Mouse (Mus musculus) midbrain, postnatal 0 days (tissue): ENCODE results near the gene Arhgap21. TPM values are rescaled to one million over a fixed set of nuclear protein-coding genes. Genes with fewer than 3 reads are reported as not detected.

Source experiments
- ATAC-seq: fragments of 200-750 bp; cut with Nextera tagmentation; 2 replicates; pipeline ENCODE4 v1.8.0; 2017; ENCODE audit warnings: moderate number of reproducible peaks, mild to moderate bottlenecking, moderate TSS enrichment, moderate library complexity; ENCODE audit not compliant: low FRiP score
- DNase-seq: peaks from one replicate; pipeline ENCODE4 v3.0.0-alpha.2; 2015; ENCODE audit warnings: low spot score
- H3K27ac ChIP-seq: fragments of 300-500 bp; sonication (generic); 2 replicates; pipeline ENCODE4 v1.5.1; 2014; ENCODE audit warnings: low read depth, mild to moderate bottlenecking, low read length, mixed read lengths
- H3K27me3 ChIP-seq: fragments of 300-500 bp; sonication (generic); 2 replicates; pipeline ENCODE4 v1.6.1; 2014; ENCODE audit warnings: low read length, control low read depth, mixed read lengths; ENCODE audit not compliant: insufficient read depth
- H3K36me3 ChIP-seq: fragments of 300-500 bp; sonication (generic); 2 replicates; pipeline ENCODE4 v1.6.1; 2014; ENCODE audit warnings: low read length, control low read depth, mixed read lengths; ENCODE audit not compliant: insufficient read depth
- H3K4me1 ChIP-seq: fragments of 300-500 bp; sonication (generic); 2 replicates; pipeline ENCODE4 v1.6.1; 2014; ENCODE audit warnings: mild to moderate bottlenecking, control low read depth, antibody characterized with exemption, low read length, mixed read lengths; ENCODE audit not compliant: insufficient read depth
- H3K4me2 ChIP-seq: fragments of 300-500 bp; sonication (generic); 2 replicates; pipeline ENCODE4 v1.6.1; 2014; ENCODE audit warnings: low read depth, mild to moderate bottlenecking, low read length, mixed read lengths; ENCODE audit not compliant: poor library complexity, severe bottlenecking
- H3K4me3 ChIP-seq: fragments of 300-500 bp; sonication (generic); 2 replicates; pipeline ENCODE4 v1.5.1; 2014; ENCODE audit warnings: low read depth, mild to moderate bottlenecking, low read length, moderate library complexity
- H3K9ac ChIP-seq: fragments of 300-500 bp; sonication (generic); replicated peaks from 2 replicates; pipeline ENCODE4 v1.6.1; 2014; ENCODE audit warnings: mild to moderate bottlenecking, low read length, moderate library complexity, mixed read lengths; ENCODE audit not compliant: poor library complexity, severe bottlenecking
- H3K9me3 ChIP-seq: fragments of 300-500 bp; sonication (generic); 2 replicates; pipeline ENCODE4 v1.6.1; 2016; ENCODE audit warnings: low read length, control low read depth
- CTCF ChIP-seq: IDR thresholded peaks from 2 replicates; pipeline ENCODE4 v1.5.1; 2016; ENCODE audit warnings: antibody characterized with exemption, mild to moderate bottlenecking
- WGBS: fragments of 180-500 bp; shearing (Covaris S2); extraction: QIAGEN DNeasy Blood & Tissue Kit; methylation state at CpG from one replicate; pipeline ENCODE4 v1.1.7; 2014; 5-methylcytosine and 5-hydroxymethylcytosine counted together
- polyA plus RNA-seq: library from polyadenylated mRNA; unstranded; fragments of >200 nt; fragmentation: Nextera tagmentation; extraction: Ambion mirVana; gene quantifications from 2 replicates; pipeline ENCODE4 v1.2.1, GENCODE M21; 2015
- total RNA-seq: library from RNA; depleted of rRNA; stranded (reverse); fragments of >200 nt; gene quantifications from 2 replicates; pipeline ENCODE4 v1.2.3, GENCODE M21; 2014

Gene Arhgap21
- total and polyA plus RNA-seq, 2 experiments from 2014 or later: 31.6 to 81.8 TPM

DNA sequence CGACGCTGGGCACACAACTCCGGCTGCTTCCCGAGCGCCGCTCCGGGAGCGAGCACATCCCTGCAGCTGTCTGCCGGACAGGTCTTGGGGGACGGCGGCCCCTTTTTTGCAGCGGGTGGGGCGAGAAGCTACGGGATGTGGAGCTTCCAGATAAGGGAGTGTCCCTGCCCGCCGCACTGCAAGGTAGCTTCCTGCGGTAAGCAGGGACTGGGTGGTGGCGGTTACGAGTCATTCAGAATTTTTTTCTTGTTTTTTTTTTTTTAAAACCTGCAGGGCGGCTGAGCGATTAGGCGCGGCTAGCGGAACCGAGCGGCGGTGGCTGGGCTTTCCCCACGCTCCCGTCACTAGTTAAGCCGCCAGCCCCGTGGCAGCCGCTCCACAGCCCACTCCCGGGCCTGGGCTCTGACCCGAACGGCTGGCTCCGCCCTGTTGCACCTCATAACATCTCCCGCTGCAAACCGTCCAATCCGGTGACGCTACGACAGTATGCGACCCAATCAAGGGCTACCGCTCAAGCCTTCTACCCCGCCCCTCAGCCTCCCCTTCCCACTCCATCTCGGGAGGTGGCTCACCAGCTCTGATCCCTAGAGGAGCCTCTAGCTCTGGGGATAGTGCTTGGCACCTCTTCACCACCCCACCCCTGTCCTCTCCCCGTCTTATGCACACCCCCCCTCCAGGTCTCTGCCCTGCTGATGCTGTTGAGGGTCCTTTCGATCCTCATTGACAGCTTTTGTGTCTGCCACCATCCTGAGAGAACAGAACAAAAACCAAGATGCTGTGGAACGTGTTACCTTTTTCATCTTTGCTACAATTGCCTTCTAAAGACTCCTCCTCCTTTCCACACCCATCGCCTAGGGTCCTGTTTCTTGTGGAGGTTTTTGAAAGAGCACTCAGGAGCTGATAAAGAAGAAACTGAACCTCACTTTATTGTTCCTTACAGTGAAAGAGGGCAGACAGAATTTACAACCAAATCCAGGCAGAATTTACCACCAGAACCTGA is 820 bp upstream of the Arhgap21 start:
- WGBS: under 1% methylated on average over 49 of the region's 49 CpGs
- ATAC-seq: peak; percentile 98

DNA sequence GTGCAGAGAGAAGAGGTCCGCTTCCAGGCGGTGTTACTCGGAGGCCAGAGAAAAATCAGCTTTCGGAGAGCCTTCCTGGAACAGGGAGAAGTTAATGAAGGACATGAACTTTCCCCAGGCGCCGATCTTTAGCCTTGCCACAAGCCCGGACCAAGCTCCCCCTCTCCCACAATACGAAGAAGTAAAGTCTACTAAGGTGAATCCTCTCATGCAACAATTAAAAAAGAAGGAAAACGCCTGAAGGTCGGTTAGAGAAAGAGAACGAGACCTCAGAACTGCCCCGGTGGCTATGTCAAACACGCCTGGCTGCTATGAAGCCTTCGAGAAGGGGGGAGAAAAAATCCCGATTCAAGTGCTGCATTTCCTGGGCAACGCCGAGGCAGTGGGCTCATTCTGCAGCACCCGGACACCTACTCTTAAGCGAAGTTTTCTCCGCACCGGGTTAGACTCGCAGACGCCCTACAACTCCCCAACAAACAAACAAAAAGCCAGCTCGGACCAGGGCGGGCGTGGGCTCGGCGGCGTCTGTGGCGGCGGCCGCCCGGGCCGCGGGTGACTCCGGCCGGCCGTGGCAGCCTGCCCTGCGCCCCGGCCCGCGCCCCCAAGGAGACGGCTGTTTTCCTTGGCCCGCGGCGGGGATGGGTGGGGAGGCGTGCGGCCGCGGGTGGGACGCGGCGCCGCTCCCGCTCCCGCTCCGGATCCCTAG is 882 bp downstream of the Arhgap21 start:
- Histone ChIP-seq H3K4me3 (peak overlapping the region; percentile 93), H3K9me3 (no peaks in the 10 kb centered on the region), H3K27ac (peak overlapping the region; percentile 100), H3K27me3 (no peaks in the 10 kb centered on the region), H3K4me2 (peak overlapping the region; percentile 95), H3K4me1 (peaks cover 14% of the 10 kb centered on the region), H3K36me3 (no peaks in the 10 kb centered on the region), H3K9ac (peak overlapping the region; percentile 96)
- under 1% methylated on average over 44 of the region's 57 CpGs for whole genome bisulfite sequencing
- ATAC-seq: peak; percentile 9
- no peak for TF ChIP-seq CTCF
- peak; percentile 31 for DNase-seq

More for the DNA sequence above, 820 bp upstream of the Arhgap21 start:
- peak overlapping the region; percentile 96 for H3K9ac ChIP-seq
- TF ChIP-seq CTCF: no peak
- peak; percentile 99 for DNase-seq
- no peaks in the 10 kb centered on the region for H3K9me3 ChIP-seq
- peaks cover under 1% of the 10 kb centered on the region; the same call in 1 of the 2 replicates for H3K4me1 ChIP-seq
- H3K27ac ChIP-seq: peak overlapping the region; percentile 100
- no peaks in the 10 kb centered on the region for H3K36me3 ChIP-seq
- no peaks in the 10 kb centered on the region for H3K27me3 ChIP-seq
- peak overlapping the region; percentile 93 for H3K4me3 ChIP-seq
- peak overlapping the region; percentile 95 for H3K4me2 ChIP-seq

DNA sequence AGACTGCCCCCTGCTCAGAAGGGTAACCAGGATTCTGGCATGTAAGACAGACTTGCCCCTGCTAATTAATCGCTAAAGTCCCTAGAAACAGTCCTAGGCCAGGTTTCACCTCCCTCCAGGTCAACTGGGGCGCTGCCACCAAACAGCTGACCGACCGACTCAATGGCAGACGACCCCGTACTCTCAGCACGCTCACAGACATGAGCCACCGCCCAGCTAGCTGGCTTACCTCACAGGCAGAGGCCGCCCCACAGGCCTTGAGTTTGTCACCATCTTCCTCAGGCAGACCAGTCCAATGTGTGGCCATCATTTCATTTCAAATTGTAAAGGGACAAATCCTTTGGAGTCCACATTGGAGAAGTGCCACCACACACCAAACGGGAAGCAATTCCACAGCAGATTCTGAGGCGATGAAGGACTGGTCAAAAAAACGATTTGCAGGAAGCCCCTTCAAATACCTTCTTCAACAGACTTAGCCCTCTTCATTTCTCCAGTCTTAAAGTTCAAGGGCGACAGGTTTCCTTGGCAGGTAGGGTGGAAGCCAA is 1.5 kb downstream of the Arhgap21 start:
- no peak for TF ChIP-seq CTCF
- Histone ChIP-seq H3K9ac (peak overlapping the region; percentile 96), H3K9me3 (no peaks in the 10 kb centered on the region), H3K27me3 (no peaks in the 10 kb centered on the region), H3K4me3 (peak overlapping the region; percentile 93), H3K27ac (peak overlapping the region; percentile 100), H3K36me3 (no peaks in the 10 kb centered on the region), H3K4me1 (peaks cover 19% of the 10 kb centered on the region), H3K4me2 (peak overlapping the region; percentile 95)
- DNase-seq: peak; percentile 55
- no peak for ATAC-seq
- 1% methylated on average over 13 of the region's 13 CpGs for WGBS

- DNase-seq (no peak), ATAC-seq (no peak)
- H3K27me3 ChIP-seq: no peaks in the 10 kb centered on the region
- peak overlapping the region; percentile 93 for H3K4me3 ChIP-seq
- WGBS: 13% methylated on average over 18 of the region's 18 CpGs
- H3K36me3 ChIP-seq: no peaks in the 10 kb centered on the region
- H3K27ac ChIP-seq: peak overlapping the region; percentile 100
- peak overlapping the region; percentile 96 for H3K9ac ChIP-seq
- peak overlapping the region; percentile 95 for H3K4me2 ChIP-seq
- no peak for TF ChIP-seq CTCF
- H3K9me3 ChIP-seq: no peaks in the 10 kb centered on the region
- peaks cover 24% of the 10 kb centered on the region for H3K4me1 ChIP-seq
Observed at GRCm38 (mm10) chr2:20966176-20967100, 2.2 kb downstream of the Arhgap21 start.

GRCm38 (mm10) chr2:20965361-20965760 is 3.3 kb downstream of the Arhgap21 start:
- no peak overlapping the region for H3K27ac ChIP-seq
- peak overlapping the region; percentile 95 for H3K4me2 ChIP-seq
- H3K27me3 ChIP-seq: no peaks in the 10 kb centered on the region
- H3K4me1 ChIP-seq: peaks cover 32% of the 10 kb centered on the region
- TF ChIP-seq CTCF: no peak
- H3K36me3 ChIP-seq: no peaks in the 10 kb centered on the region
- DNase-seq (no peak), ATAC-seq (no peak)
- 59% methylated on average over 3 of the region's 3 CpGs for WGBS
- H3K9ac ChIP-seq: 0 out of 2 replicates have a peak overlapping the region, but pooled peaks have one; percentile 50
- H3K9me3 ChIP-seq: no peaks in the 10 kb centered on the region
- H3K4me3 ChIP-seq: peak overlapping the region; percentile 93
